Mouse (Mus musculus): ENCODE results near the gene Etl4. TPM values are rescaled to one million over a fixed set of nuclear protein-coding genes. Genes with fewer than 3 reads are reported as not detected.

Gene Etl4
- total RNA-seq, 1 experiment from 2014 or later, result not detected

DNA sequence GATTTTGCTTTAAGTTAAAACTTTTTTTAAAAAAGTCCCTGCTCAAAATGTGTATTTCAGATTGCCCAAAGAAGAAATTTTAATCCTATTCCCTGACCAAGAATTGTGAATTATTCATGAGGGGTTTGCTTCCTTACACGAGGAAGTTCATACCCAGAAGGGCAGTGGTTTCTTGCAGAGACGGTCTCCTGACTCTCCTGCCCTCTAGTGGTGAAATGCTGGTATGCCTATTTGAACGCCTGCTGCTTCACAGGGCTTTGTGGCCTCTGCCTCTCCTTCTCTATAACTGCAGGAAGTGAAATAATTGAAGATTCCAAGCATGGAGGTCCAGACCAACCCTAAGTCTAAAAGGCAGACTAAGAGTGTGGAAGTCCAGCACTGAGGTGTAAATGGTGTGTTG is 585.1 kb downstream of the Etl4 start:
- ATAC-seq (replicated peaks; ENCODE audit: insufficient number of reproducible peaks, low FRiP score, low TSS enrichment, poor library complexity, severe bottlenecking), result no peak

DNA sequence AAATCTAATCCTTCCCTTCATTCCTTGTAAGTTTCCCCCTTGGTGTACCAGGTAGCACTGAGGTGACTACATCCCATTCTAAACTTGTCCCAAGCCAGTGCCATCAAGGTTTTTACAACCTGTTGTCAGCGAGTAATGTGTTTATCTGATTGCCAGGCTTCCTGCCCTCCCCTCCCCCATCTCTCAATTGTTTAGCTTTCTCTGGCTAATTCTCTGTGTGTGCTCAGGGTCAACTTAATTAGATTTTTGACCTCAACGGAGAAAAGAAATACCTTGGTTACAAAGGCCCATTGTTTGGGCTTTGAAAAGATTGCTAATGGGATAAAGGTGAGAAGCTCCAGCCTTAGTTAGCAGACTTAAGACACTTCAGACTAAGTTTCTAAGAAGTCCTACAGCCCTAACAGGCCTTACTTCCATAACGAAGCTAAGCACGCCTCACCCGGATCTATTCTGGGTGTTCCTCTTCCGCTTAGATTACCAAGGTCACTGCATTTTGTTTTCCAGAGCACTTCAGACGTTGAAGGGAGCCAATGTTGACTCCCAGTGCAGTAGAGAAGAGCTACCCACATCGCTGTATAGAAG is 586.7 kb downstream of the Etl4 start:
- ATAC-seq (replicated peaks; ENCODE audit: insufficient number of reproducible peaks, low FRiP score, low TSS enrichment, poor library complexity, severe bottlenecking), result no peak

DNA sequence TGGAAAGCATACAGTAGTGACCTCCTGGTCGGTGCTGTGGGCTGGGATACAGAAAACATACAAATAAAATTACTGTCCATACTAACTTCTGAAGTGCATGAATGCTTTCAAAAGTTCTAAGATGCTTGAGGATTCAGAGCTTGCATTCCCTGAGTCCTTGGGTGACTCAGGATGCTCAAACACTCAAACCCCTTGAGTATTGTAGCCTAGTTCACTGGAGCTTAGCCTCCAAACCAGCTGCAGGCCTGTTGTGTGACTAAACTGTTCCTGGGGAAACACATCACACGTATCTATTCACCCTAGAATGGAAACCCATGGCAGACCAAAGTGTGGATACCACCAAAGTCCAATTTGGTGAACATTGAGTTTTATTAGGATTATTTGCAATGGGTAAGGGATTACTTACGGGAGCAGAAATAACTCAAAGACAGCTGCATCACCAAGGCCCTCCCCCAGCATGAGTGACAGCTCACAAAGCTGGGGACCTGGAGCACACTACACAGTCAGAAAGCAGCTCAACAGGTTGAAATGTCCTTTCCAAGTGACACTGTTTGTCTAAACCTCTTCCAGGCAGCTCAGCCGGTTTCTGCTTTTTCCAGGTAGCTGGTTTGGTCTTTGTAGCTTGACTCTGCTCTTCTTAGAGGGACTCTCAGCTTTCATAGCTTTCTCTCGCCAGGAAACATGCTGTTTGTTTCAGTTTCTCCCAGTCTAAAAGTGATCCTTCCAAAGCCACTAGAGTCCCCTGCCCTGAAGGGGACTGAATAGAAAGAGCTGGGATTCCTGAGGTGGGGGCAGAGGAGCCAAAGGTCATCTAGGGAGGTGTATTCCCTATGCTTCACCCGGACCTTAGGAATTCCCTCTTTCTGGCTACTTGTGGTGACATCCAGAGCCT is 598.5 kb downstream of the Etl4 start:
- ATAC-seq (replicated peaks; ENCODE audit: insufficient number of reproducible peaks, low FRiP score, low TSS enrichment, poor library complexity, severe bottlenecking), result no peak

GRCm38 (mm10) chr2:20508724-20509052 is 599.1 kb downstream of the Etl4 start:
- ATAC-seq (replicated peaks; ENCODE audit: insufficient number of reproducible peaks, low FRiP score, low TSS enrichment, poor library complexity, severe bottlenecking), result no peak

GRCm38 (mm10) chr2:20510061-20510460 is 600.5 kb downstream of the Etl4 start:
- ATAC-seq (replicated peaks; ENCODE audit: insufficient number of reproducible peaks, low FRiP score, low TSS enrichment, poor library complexity, severe bottlenecking), result no peak

- no peak for ATAC-seq (replicated peaks; ENCODE audit: insufficient number of reproducible peaks, low FRiP score, low TSS enrichment, poor library complexity, severe bottlenecking)
These were observed 606.8 kb downstream of the Etl4 start for GRCm38 (mm10) chr2:20516270-20516865.

DNA sequence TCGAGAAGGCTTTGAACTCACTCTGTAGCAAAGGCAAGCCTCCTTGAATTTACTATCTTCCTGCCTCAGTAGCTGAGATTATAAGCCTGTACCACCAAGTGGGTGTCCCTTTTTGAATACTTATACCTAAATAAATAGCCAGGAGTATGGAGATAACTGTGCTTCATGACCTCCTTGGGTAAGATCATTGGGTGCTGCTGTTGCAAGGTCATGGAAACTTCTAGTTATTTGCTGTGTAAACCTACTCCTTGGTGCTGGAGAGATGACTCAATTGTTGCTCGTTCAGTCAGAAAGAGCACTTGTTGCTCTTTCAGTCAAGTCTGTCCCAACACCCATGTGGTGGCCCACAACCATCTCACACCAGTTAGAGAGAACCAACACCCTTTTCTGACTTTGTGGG is 608.3 kb downstream of the Etl4 start:
- ATAC-seq (replicated peaks; ENCODE audit: insufficient number of reproducible peaks, low FRiP score, low TSS enrichment, poor library complexity, severe bottlenecking), result no peak

GRCm38 (mm10) chr2:20518506-20518905 is 608.9 kb downstream of the Etl4 start:
- no peak for ATAC-seq (replicated peaks; ENCODE audit: insufficient number of reproducible peaks, low FRiP score, low TSS enrichment, poor library complexity, severe bottlenecking)

DNA sequence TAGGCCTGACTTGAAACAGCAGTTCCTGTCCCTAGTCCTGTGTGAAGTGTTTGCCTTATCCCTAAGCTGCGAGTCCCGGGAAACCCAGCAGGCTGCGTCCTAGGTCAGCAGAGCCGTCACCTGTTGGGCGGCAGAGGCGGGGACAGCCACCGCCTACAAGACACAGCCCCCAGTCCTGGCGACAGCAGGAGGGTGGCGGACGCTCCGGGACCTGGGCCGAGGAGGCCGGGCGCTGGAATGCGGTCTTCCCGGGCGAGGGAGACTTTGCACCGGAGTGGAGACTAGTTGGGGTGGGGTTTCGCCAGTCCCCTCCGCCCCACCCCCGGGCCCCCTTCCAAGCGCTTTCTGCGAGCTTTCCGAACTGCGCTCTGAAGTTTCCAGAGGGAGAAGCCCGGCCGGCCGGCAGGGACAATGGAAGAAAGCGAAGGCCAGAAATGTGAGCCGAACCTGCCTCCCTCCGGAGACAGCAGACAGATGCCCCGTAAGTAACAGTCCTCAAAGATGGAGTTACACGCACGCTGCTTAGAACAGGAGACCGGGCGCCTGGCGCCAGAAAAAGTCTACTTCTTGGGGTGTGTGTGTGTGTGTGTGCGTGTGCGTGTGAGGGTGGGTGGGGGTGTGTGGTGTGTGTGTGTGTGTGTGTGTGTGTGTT is 610.0 kb downstream of the Etl4 start:
- ATAC-seq (replicated peaks; ENCODE audit: insufficient number of reproducible peaks, low FRiP score, low TSS enrichment, poor library complexity, severe bottlenecking), result no peak

GRCm38 (mm10) chr2:20520099-20520475 is 610.5 kb downstream of the Etl4 start:
- ATAC-seq (replicated peaks; ENCODE audit: insufficient number of reproducible peaks, low FRiP score, low TSS enrichment, poor library complexity, severe bottlenecking), result no peak

DNA sequence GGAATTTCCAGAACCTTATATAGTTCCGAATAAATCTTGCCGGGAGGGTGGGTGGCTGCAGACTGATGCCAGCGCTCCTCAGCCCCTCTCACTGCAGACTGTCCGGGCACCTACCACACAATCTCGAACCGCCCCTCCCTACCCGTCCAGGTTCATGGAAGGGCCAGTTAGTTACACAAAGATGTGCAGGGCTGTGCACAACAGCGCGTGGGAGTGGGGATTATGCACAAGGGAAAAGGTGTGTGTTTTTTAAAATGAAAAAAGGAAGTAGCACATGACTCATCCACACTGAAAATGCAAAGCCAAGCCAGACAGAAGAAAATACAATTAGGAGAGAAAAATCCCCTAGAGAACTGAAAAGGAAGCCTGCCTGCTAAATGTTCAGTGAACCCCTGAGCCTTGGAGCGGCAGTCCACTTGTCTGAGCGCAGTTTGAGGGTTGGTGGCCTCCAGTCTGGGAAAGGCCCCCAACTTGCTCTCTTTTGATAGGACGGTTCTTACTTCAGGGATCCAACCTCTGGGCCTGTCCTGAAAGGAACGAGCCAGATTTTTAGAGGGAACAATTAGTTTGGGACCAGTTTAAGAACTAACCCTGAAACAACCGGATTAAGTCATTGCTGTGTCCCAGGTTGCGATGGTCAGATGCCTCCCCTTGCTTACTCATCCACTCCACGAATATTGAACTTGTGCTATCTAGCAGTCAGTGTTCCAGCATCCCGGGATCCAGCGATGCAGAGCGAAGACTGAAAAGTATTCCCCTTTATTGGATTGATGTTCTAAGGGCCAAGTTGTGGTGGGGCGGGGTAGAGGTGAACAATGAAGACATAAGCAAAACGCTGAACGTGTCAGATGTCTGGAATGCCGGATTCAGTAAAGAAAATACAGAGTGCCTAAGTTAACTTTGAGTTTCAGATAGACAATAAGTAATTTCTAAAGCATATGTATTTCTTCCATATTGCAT is 611.3 kb downstream of the Etl4 start:
- ATAC-seq (replicated peaks; ENCODE audit: insufficient number of reproducible peaks, low FRiP score, low TSS enrichment, poor library complexity, severe bottlenecking), result no peak

DNA sequence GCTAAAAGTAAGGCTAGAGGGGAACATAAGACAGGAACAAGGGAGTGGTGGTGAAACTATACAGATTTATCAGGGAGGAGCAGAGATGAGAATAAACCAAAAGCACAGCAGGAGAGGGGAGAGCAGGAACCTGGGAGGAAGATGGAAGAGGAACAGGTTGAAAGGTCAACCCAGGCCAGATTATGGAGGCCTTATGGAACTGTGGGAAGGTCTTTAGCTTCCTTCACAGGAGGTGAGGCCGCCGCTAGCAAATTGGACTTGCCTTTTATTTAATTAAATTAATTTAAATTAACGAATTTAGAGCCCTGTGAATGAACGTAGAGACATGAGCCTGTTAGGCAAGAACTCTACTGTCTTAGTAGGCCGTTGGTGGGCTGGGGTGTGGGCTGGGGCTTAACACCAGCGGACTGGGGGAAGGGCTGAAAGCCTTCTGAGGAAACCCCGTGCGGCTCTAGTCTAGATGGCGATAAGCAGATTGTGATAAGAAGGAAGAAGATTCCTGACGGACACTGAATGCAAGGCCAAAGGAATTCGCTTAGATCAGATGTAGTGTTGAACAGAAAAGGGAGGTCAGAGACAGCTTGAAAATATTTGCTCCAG is 612.2 kb downstream of the Etl4 start:
- no peak for ATAC-seq (replicated peaks; ENCODE audit: insufficient number of reproducible peaks, low FRiP score, low TSS enrichment, poor library complexity, severe bottlenecking)

GRCm38 (mm10) chr2:20523636-20524035 is 614.1 kb downstream of the Etl4 start:
- no peak for ATAC-seq (replicated peaks; ENCODE audit: insufficient number of reproducible peaks, low FRiP score, low TSS enrichment, poor library complexity, severe bottlenecking)

GRCm38 (mm10) chr2:20525879-20526593 is 616.5 kb downstream of the Etl4 start:
- no peak for ATAC-seq (replicated peaks; ENCODE audit: insufficient number of reproducible peaks, low FRiP score, low TSS enrichment, poor library complexity, severe bottlenecking)

GRCm38 (mm10) chr2:20526856-20527255 is 617.3 kb downstream of the Etl4 start:
- no peak for ATAC-seq (replicated peaks; ENCODE audit: insufficient number of reproducible peaks, low FRiP score, low TSS enrichment, poor library complexity, severe bottlenecking)

GRCm38 (mm10) chr2:20532623-20533022 is 623.0 kb downstream of the Etl4 start:
- ATAC-seq (replicated peaks; ENCODE audit: insufficient number of reproducible peaks, low FRiP score, low TSS enrichment, poor library complexity, severe bottlenecking), result no peak

GRCm38 (mm10) chr2:20537785-20538184 is 628.2 kb downstream of the Etl4 start:
- no peak for ATAC-seq (replicated peaks; ENCODE audit: insufficient number of reproducible peaks, low FRiP score, low TSS enrichment, poor library complexity, severe bottlenecking)

GRCm38 (mm10) chr2:20538871-20539270 is 629.3 kb downstream of the Etl4 start:
- ATAC-seq (replicated peaks; ENCODE audit: insufficient number of reproducible peaks, low FRiP score, low TSS enrichment, poor library complexity, severe bottlenecking), result no peak
